Mouse (Mus musculus) liver, embryonic 14.5 days (tissue): ENCODE measurements around the gene Arhgef7. TPM values are rescaled to one million over a fixed set of nuclear protein-coding genes. Genes with fewer than 3 reads are reported as not detected.
A peak's percentile ranks its signal among the peaks of the same experiment; 100 is the strongest.

Experiments
- ATAC-seq: fragments of 200-750 bp; cut with Nextera tagmentation; 2 replicates; pipeline ENCODE4 v1.8.0; 2017; ENCODE audit warnings: moderate number of reproducible peaks, mild to moderate bottlenecking, moderate library complexity; ENCODE audit not compliant: insufficient read depth
- DNase-seq, 3 experiments: peaks; one replicate each; pipeline ENCODE4 v3.0.0-alpha.2; 2012 to 2013; ENCODE audit warnings: low read depth in 3 of 3, low spot score in 3 of 3
- H3K27ac ChIP-seq: fragments of 300-500 bp; sonication (generic); 2 replicates; pipeline ENCODE4 v1.5.1; 2014; ENCODE audit warnings: moderate library complexity, mild to moderate bottlenecking, control low read depth, inconsistent platforms
- H3K27me3 ChIP-seq: fragments of 300-500 bp; sonication (generic); 2 replicates; pipeline ENCODE4 v1.6.1; 2014; ENCODE audit warnings: mild to moderate bottlenecking, low read length, moderate library complexity; ENCODE audit not compliant: control insufficient read depth, insufficient read depth
- H3K36me3 ChIP-seq: fragments of 300-500 bp; sonication (generic); replicated peaks from 2 replicates; pipeline ENCODE4 v1.6.1; 2014; ENCODE audit warnings: low read depth; ENCODE audit not compliant: control insufficient read depth, insufficient read depth
- H3K4me1 ChIP-seq, 2 experiments: fragments of 200-500 bp in 1 of 2; fragments of 300-500 bp in 1 of 2; sonication (generic) in 1 of 2; replicated peaks; 2 replicates each; pipeline ENCODE4 v1.6.1; 2012 to 2014; ENCODE audit warnings: antibody characterized with exemption in 1 of 2, inconsistent platforms in 1 of 2, low read length in 1 of 2; ENCODE audit not compliant: control insufficient read depth in 2 of 2, insufficient read depth in 2 of 2
- H3K4me2 ChIP-seq: fragments of 300-500 bp; sonication (generic); 2 replicates; pipeline ENCODE4 v1.6.1; 2014; ENCODE audit warnings: low read depth, mild to moderate bottlenecking, control low read depth, moderate library complexity
- H3K4me3 ChIP-seq, 2 experiments: fragments of 200-500 bp in 1 of 2; fragments of 300-500 bp in 1 of 2; sonication (generic) in 1 of 2; 2 replicates each; pipeline ENCODE4 v1.5.1; 2012 to 2014; ENCODE audit warnings: low read depth in 2 of 2, low read length in 2 of 2, mild to moderate bottlenecking in 2 of 2, control low read depth in 1 of 2, inconsistent platforms in 1 of 2, moderate library complexity in 1 of 2; ENCODE audit not compliant: insufficient read depth in 1 of 2
- H3K9ac ChIP-seq: fragments of 300-500 bp; sonication (generic); replicated peaks from 2 replicates; pipeline ENCODE4 v1.6.1; 2014; ENCODE audit warnings: mild to moderate bottlenecking, control low read depth, moderate library complexity
- H3K9me3 ChIP-seq: fragments of 300-500 bp; sonication (generic); 2 replicates; pipeline ENCODE4 v1.6.1; 2016; ENCODE audit warnings: low read length, mixed read lengths; ENCODE audit not compliant: control insufficient read depth
- CTCF ChIP-seq: IDR thresholded peaks from 2 replicates; pipeline ENCODE4 v1.5.1; 2016; ENCODE audit warnings: antibody characterized with exemption, low read depth, control low read depth
- EP300 ChIP-seq: IDR thresholded peaks from 2 replicates; pipeline ENCODE4 v1.6.1; 2016; ENCODE audit warnings: antibody characterized with exemption, low read depth
- WGBS: fragments of 180-500 bp; shearing (Covaris S2); extraction: QIAGEN DNeasy Blood & Tissue Kit; methylation state at CpG from one replicate; pipeline ENCODE4 v1.1.7; 2014; ENCODE audit not compliant: insufficient replicate concordance; 5-methylcytosine and 5-hydroxymethylcytosine counted together
- polyA plus RNA-seq, 2 experiments: library from polyadenylated mRNA; depleted of rRNA in 1 of 2; stranded (reverse) in 1 of 2; unstranded in 1 of 2; fragments of >200 nt; fragmentation: Nextera tagmentation in 1 of 2; extraction: Ambion mirVana in 1 of 2; gene quantifications; 2 replicates each; pipeline versions ENCODE4 v1.2.1 to v1.2.3; 2012 to 2014

Arhgef7 gene
- polyA plus RNA-seq, 2 experiments, result 6.5 to 7.0 TPM

DNA sequence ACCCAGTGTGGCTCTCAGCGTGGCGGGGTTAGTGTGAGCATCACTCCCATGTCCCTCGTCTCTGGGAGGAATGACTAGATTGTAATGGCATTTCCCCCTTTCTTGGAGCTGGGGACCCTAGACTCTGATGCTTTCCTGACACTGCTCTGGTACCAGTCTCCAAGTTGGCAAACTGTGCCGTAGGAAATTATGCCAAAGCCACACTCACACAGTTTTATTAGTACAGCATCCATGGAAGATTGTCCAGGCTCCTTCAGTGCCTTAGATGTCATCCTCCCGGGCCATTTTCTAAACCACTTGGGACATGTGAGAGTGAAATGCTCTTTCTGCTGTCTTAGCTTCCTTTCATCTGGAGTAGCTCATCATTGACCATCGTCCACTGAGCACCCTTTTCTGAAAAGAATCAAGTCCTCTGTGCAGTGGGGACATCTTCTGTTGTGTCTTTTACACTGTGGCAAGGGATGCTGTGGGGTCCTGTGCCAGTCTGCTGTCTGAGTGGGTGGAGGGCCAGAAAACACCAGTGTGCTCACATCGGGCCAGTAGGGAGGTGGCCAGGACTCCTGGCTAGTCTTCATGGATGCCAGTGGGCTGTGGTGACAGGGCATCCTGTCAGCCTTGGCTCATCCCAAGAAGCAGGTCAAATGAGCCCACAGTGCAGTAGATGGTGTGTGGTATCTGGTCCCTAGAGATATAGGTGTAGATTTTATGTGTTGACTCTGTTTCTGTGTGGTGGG is 56.5 kb downstream of the Arhgef7 start:
- Histone ChIP-seq H3K9ac (no peak overlapping the region), H3K27ac (no peak overlapping the region), H3K36me3 (peaks cover 4% of the 10 kb centered on the region), H3K9me3 (no peaks in the 10 kb centered on the region), H3K4me3 (no peak overlapping the region), H3K4me1 (0 out of 4 replicates have a peak, but pooled peaks cover 0 to 3% of the 10 kb centered on the region in 2 experiments), H3K4me2 (no peak overlapping the region), H3K27me3 (no peaks in the 10 kb centered on the region)
- WGBS, result 75% methylated on average over 7 of the region's 7 CpGs
- ATAC-seq, result no peak
- TF ChIP-seq CTCF, result no peak
- no peak for TF ChIP-seq EP300
- DNase-seq, result no peak

DNA sequence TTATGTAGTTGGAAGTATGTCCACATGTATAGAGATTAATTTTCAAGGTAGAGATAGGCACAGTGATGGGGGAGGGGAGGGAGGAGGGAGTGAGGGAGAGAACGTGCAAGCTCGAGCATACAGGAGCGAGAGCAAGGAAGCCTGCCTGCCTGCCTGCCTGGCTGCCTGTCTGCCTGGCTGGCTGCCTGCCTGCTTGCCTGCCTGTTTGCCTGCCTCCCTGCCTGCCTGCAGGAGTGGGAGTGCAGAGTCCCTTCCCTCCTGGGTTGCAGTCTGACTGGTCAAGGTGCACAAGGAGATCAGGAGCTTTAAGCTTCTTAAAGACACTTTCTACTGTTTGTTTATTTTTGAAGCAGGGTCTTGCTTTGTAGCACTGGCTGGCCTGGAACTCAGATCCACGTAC is 57.6 kb downstream of the Arhgef7 start:
- WGBS, result 39% methylated on average over 4 of the region's 4 CpGs
- Histone ChIP-seq H3K4me3 (no peak overlapping the region), H3K36me3 (peaks cover 4% of the 10 kb centered on the region), H3K27me3 (no peaks in the 10 kb centered on the region), H3K4me1 (0 out of 4 replicates have a peak, but pooled peaks cover 0 to 3% of the 10 kb centered on the region in 2 experiments), H3K9ac (no peak overlapping the region), H3K4me2 (no peak overlapping the region), H3K27ac (no peak overlapping the region), H3K9me3 (no peaks in the 10 kb centered on the region)
- ATAC-seq, result no peak
- TF ChIP-seq EP300 (no peak), CTCF (no peak)
- DNase-seq, result no peak

DNA sequence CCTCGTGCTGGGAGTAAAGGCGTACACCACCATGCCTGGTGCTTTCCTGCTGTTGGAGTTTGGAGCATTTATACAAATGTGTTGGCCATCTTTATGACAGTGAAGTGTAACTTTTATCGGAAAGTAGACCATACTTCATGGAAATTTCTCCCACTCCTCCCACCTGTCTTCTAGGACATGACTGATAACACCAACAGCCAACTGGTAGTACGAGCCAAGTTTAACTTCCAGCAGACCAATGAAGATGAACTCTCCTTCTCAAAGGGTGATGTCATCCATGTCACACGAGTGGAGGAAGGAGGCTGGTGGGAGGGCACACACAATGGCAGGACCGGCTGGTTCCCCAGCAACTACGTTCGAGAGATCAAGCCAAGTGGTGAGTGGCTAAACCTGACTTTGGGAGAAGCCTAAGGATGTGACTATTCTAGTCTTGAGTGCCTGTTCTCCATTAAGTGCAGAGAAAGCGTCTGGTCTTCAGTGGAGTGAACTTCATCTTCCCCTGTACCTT is 58.1 kb downstream of the Arhgef7 start:
- Histone ChIP-seq H3K9me3 (no peaks in the 10 kb centered on the region), H3K36me3 (peaks cover 4% of the 10 kb centered on the region), H3K27me3 (no peaks in the 10 kb centered on the region), H3K4me1 (0 out of 4 replicates have a peak, but pooled peaks cover 0 to 3% of the 10 kb centered on the region in 2 experiments), H3K4me3 (no peak overlapping the region), H3K4me2 (no peak overlapping the region), H3K27ac (no peak overlapping the region), H3K9ac (no peak overlapping the region)
- ATAC-seq (no peak), DNase-seq (no peak)
- TF ChIP-seq CTCF (no peak), EP300 (no peak)
- 63% methylated on average over 9 of the region's 9 CpGs for WGBS

- TF ChIP-seq EP300, result no peak
- peak; percentile 45; the same call in 1 of the 2 replicates for TF ChIP-seq CTCF
- H3K4me1 ChIP-seq, result 0 out of 4 replicates have a peak, but pooled peaks cover 0 to 3% of the 10 kb centered on the region in 2 experiments
- H3K9ac ChIP-seq, result no peak overlapping the region
- DNase-seq (peak in 1 of 3 experiments; percentile 17), ATAC-seq (no peak)
- H3K9me3 ChIP-seq, result no peaks in the 10 kb centered on the region
- H3K27ac ChIP-seq, result no peak overlapping the region
- 54% methylated on average over 8 of the region's 8 CpGs for WGBS
- no peaks in the 10 kb centered on the region; the same call in 1 of the 2 replicates for H3K36me3 ChIP-seq
- no peak overlapping the region for H3K4me3 ChIP-seq
- no peak overlapping the region for H3K4me2 ChIP-seq
- H3K27me3 ChIP-seq, result no peaks in the 10 kb centered on the region
Observed at GRCm38 (mm10) chr8:11788252-11788651, 60.7 kb downstream of the Arhgef7 start.

DNA sequence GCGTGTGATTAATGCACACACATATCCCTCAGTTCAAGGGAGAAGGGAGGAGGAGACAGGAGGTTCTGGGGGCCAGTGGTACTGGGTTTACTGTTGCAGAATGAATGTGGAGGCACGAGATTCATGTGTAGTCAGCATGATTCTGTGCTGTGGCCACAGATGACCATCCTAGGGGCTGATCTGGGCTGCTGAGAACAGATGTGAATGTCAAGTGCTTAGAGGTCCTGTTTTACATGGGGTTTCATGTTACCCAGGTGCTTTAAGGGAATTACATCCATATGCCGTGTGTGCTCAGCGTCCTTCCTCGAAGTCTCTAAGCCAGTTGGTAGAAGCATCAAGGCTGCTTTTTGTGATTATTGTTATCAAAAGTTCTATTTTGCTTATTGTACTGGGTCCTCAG is 61.6 kb downstream of the Arhgef7 start:
- H3K4me3 ChIP-seq, result no peak overlapping the region
- H3K36me3 ChIP-seq, result no peaks in the 10 kb centered on the region; the same call in 1 of the 2 replicates
- no peak overlapping the region for H3K27ac ChIP-seq
- no peak for DNase-seq
- TF ChIP-seq CTCF (no peak), EP300 (no peak)
- no peak overlapping the region for H3K4me2 ChIP-seq
- no peaks in the 10 kb centered on the region for H3K9me3 ChIP-seq
- H3K4me1 ChIP-seq, result 0 out of 4 replicates have a peak, but pooled peaks cover 0 to 2% of the 10 kb centered on the region in 2 experiments
- H3K27me3 ChIP-seq, result no peaks in the 10 kb centered on the region
- 68% methylated on average over 5 of the region's 5 CpGs for WGBS
- no peak for ATAC-seq
- no peak overlapping the region for H3K9ac ChIP-seq
